Mouse (Mus musculus) cortical plate, adult 2 months (tissue): ENCODE measurements at regions not wholly inside any gene's neighbourhood (a gene's known extent, or its start where the extent isn't known, plus 50 kb on each side); places are given as distances from the start of the nearest gene placed in this dataset.

Experiments
- CTCF ChIP-seq: fragments of 200-500 bp; IDR thresholded peaks from 2 replicates; pipeline ENCODE4 v1.5.1; 2011; ENCODE audit warnings: mild to moderate bottlenecking, control low read depth, low read length; ENCODE audit not compliant: insufficient read depth; ENCODE audit errors: extremely low read depth
- POLR2A ChIP-seq: fragments of 200-500 bp; IDR thresholded peaks from 2 replicates; pipeline ENCODE4 v1.6.1; 2011; ENCODE audit warnings: mild to moderate bottlenecking, low read length, control low read depth; ENCODE audit not compliant: insufficient read depth; ENCODE audit errors: extremely low read depth

DNA sequence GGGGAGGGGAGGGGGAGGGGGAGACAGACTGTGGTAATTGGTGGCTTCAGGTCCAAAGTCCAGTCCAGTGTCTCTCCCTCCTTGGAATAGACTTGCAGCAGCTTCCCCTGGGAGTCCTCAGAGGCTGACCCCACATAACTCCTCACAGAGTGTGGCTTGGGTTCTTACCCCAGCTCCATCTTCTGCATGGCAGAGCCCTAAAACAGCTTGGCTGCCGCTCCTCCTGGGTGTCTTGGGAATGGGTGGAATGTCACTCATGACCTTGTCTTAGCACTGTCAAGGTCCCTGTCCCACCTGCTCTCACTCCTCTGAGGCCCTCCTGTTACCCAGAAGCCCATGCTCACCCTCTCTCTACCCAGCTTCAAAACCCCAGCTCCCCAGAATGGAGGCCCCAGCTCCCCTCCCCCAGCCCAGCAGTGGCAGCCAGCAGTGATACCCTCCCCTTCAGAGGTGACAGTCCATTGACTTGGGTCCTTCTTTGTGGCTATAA, 116.1 kb downstream of the Matn1 start:
- TF ChIP-seq CTCF = no peak
- TF ChIP-seq POLR2A = no peak
